Mouse (Mus musculus): Measurements from ENCODE around the gene Pmvk.
A peak's percentile ranks its signal among the peaks of the same experiment; 100 is the strongest.

The Pmvk gene

DNA sequence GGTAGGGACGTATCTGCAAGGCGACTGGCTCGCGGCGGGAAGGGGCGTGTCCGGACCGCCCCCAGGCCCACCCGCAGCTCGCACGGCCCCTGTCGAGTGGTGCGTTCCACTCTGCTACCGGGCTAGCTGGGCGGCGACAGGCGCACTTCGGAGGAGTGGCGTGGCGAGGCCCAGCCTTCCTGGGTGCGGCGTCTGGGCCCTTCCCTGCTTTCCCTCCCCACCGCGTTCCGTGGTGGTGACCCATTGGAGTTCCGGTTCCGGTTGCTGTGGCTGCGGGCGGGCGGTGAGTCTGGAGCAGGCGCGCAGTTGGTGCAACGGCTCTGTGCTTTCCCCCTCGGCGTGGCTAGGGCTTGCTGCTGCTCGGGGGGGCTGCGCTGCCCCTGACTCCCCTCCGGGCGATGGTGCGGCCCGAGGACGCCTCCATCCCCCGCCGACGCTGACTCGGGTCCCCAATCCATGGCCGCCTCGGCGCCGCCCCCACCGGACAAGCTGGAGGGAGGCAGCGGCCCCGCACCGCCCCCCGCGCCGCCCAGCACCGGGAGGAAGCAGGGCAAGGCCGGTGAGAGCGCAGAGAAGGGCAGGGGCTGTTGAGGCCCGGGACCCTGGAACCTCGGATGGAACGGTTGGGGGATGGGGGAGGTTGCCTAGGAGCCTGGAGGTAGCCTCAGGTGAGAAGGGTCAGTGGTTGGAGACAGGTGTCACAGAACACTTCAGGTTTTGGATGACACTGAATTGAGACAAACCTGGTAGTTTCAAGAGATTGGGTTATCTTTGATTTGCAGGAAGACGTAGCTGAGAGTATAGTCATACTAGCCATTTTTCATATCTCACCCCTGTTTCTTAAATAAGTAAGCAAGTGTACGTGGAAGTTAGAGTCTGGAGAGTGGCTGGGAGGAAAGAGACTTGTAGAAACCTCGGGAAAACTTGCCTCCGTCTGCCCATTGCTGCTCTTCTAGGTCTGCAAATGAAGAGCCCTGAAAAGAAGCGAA lies 23.9 kb upstream of the Pmvk start, which contains the start of gene Pygo2:
Gene Pygo2, plus strand, starts transcription at position 44 of the 989 bp plus-strand sequence.
- peak; percentile 91 for DNase-seq

DNA sequence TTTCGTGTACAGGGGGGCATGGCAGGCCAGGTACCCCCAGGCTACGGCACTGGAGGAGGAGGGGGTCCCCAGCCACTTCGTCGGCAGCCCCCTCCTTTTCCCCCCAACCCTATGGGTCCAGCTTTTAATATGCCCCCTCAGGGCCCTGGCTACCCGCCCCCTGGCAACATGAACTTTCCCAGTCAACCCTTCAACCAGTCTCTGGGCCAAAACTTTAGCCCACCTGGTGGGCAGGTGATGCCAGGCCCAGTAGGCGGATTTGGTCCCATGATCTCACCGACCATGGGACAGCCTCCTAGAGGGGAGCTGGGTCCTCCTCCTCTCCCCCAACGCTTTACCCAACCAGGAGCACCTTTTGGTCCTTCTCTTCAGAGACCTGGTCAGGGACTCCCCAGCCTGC lies 21.7 kb upstream of the Pmvk start:
- peak; percentile 31 for DNase-seq

DNA sequence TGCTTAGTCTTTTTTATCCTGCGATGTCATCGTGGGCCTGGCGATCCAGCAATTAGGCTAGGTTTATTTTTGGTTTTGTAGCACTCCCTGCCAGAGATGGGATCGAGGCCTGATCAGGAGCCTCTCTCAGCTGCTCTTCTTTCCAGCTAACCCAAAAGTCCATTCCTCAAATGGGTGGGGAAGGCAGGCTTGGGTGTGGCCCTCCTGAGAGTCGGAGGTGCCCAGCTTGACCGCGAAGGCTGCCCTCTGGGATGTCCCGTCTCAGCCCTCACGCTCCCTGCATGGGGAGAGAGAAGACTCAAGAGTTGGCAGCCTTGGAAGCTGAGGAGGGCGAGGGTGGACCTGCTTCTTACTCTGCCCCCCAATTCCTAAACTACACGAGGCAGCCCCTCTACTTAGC lies 19.8 kb upstream of the Pmvk start:
- DNase-seq: peak; percentile 8

DNA sequence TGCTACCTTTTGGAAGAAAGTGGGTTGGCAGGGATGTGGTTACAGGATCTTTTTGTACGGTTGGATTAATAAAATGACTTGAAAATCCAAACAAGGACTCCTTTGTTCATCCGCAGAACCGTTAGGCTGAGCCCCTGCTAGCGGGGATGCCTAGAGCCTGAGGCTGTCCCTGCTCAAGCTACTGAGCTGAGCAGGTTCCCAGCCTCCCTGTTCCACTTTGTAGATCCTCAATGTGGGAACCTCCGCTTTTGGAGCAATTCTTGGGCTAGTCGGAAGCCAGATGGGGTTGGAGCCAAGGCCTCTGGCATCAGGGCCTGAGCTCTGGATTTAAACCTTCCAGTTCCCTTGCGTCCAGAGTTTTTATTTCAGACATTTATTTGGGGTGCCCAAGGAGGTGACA lies 19.3 kb upstream of the Pmvk start:
- no peak for DNase-seq

DNA sequence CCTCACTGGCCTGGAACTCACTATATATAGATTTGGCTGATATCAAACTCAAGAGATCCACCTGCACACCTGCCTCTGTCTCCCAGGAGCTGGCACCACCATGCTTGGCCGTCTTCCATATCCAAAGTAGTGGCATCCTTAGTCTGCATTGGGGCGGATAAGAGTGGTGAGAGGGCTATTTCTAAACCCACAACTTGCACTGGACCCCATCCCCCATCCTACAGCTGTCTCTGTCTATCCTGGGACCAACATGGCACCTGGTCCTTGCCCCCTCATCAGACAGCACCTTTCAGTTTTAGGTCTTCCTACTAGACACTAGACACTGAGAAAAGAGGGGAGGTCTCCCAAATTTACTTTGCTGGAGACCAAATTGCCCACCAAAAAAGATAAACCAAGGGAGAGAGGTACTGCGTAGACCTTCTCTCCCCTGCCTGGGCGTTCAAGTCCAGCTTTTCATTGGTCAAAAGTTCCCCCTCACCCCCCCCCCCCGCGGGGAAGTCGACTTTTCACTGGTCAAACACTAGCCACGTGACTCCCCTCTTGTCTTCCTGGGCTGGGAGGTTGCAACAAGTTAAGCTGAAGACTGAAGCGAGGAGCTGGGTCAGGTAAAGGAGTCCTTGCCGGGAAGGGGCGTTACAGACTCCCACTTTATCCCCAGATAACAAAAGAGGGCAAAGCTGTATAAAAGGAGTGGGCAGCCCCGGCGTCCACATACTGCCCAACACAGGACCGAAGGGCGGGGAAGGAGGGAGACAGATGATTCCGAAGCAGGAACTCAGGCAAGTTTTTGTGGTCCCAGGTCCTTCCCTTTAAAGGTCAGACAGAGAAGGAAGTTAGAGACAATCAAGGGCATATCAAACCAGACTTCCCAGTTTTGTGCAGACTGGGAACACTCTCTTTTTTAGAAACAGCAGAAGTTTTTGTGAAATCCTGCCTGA lies 17.9 kb upstream of the Pmvk start, which contains the start of gene Pbxip1:
Gene Pbxip1, plus strand, starts transcription at position 531 of the 938 bp plus-strand sequence.
- peak; percentile 14 for DNase-seq

DNA sequence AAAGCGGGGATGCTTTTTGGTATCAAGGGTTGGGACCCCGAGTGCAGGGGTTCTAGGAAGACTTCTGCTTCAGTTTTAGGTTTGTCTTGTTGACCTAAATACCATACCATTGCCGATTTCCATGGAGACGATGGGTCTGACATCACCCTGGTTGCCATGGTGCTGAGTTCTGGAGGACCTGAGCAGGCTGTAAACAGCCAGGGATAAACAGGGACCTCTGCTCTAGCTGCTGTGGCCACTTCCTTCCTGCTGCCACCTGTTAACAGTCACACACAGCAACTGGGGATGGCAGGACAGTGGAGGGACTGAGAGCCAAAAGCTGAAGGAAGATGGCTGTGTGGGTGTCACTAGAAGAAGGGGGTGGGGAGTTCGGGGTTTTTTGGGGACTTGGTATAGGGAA lies 17.1 kb upstream of the Pmvk start:
- DNase-seq: no peak

DNA sequence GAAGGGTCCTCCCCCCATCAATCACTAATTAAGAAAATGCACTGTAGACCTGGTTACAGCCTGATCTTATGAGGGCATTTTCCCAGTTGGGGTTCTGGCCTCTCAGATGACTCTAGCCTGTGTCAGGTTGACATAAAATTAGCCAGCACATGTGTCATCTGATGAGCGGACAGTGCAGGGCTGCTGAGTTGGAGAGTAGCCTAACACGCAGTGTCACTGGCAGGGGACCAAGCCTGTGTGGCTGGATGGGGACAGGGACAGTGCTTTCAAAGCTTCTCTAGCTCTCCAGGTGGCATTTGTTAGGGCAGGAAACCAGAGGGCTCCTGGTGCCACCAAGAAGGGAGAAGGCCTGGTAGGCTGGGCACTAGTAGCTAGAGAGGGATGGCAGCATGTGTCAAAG lies 13.7 kb upstream of the Pmvk start:
- no peak for DNase-seq

DNA sequence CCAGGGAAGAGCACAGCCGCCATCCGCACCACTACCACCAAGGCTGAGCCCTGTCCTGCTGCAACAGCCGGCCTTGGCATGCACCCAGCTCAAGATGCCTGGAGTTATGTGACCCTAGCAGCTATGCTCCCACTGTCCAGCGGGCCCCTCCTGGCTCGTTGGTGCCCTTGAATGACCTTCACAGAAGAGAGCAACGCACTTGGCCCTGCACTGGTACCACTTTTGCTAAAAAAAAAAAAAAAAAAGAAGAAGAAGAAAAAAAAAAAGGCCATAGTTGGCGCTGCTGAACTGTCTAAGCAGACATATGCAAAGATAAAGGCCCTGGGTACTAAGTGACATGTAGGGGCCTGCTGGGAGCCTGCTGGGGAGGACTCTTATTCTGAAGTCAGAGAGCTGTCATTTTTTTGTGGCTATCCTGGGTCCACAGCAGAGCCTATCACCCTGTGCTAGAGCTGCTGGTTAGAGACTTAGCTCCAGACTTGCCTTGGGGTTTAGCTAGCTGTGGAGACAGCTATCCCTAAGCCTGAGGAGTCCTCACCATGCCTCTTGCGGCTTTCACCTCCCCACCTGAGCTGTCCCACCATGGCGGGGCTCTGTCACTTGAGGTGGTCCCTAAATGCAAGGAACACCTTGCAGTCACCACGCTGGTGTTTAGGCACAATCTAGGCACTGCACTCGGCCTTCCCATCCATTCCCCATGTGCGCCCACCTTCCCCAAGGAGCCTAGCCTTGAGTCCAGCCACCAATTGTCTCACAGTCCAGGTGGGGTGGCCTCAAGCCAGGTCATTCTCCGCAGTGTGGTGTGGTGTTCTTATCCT lies 5.4 kb upstream of the Pmvk start:
- DNase-seq: no peak

DNA sequence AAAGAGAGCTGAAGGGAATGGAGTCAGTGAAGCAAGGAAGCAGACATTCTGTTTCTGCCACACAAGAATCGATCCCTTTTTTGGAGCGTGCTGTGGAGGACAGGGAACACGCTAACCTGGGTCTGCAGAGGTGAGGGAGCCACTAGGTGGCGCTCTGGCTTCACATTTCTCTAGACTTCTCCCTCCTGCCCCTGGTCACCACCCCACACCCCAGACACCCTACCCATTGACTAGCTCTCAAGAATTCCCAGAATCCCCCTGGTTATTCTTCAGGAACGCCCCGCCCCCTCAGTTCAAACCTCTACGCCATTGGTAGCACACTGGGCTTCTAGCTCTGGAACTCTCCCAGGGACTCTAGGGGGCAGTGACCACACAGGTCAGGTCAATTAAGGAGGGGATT lies 4.8 kb upstream of the Pmvk start:
- peak; percentile 77 for DNase-seq

DNA sequence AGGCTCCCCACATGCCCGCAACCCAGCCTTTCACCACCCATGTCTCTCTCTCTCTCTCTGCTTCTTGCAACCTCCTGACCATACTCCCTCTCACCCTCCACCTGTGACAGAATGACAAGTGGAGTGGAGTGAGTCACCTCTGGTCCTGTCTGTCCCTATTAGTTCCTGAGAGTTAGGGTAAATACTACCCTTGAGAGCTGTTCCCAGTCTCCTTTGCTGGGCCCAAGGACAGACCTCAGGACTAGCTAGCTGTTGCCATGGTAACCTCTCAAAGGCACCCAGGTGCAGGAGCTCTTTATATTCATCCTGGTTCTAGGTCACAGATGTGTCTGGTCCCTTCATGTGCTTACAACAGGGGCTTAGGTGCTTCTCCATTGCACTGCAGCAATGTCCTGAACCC lies 2.4 kb upstream of the Pmvk start:
- no peak for DNase-seq

DNA sequence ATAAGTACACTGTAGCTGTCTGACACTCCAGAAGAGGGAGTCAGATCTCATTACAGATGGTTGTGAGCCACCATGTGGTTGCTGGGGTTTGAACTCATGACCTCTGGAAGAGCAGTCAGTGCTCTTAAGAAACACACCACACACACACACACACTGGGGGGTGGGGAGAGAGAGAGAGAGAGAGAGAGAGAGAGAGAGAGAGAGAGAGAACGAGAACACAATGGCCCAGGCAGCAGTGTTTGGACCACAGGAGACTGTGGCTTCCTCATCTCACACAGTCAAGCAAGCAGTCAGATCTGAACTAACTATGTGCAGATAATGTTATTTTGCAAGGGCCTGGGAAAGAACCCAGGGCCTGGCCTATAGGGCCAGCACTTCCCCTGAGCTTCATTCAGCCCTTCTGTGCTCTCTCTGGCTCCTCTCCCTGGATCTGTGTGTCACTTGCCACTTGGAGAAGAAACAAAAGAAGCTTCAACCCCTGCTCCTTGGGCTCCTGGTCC lies 1.5 kb downstream of the Pmvk start:
- DNase-seq: no peak

DNA sequence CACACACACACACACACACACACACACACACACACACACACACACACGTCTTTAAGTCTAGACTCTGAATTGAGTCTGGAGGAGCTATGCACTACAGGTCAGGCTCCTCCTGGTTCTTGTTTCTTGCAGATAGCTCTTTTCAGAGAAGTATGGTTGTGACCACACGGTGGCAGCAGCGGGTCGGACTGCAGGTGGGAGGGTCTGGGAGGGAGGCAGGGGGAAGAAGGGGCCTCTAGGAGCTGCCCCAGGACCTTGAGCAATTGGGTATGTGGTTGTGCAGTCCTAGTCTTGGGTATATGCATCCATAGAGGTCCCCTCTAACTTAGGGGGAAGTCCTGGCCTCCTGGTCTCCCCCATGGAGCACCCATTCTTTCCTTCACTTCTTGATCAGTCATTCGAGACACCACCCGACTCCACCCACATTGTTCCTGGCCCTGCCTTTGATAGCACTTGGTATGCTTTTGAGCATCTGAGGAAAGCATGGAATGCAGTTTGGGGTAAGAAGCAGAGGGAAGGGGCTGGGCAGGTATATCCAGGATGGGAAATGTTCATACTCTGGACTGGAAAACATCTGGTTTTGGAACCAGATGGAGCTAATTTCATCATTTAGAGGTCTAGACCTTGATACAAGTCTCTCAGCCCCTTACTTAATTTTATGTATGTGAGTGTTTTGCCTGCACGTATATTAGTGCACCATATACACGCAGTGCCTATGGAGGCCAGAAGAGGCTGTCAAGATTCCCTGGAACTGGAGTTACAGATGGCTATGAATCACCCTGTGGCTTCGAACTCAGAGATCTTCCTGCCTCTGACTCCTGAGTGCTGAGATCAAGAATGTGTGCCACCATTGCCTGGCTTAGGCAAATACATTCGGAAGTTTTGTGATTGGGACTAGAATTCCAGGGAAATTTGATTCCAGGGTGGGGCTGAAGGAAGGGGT lies 2.7 kb downstream of the Pmvk start:
- DNase-seq: peak; percentile 50

DNA sequence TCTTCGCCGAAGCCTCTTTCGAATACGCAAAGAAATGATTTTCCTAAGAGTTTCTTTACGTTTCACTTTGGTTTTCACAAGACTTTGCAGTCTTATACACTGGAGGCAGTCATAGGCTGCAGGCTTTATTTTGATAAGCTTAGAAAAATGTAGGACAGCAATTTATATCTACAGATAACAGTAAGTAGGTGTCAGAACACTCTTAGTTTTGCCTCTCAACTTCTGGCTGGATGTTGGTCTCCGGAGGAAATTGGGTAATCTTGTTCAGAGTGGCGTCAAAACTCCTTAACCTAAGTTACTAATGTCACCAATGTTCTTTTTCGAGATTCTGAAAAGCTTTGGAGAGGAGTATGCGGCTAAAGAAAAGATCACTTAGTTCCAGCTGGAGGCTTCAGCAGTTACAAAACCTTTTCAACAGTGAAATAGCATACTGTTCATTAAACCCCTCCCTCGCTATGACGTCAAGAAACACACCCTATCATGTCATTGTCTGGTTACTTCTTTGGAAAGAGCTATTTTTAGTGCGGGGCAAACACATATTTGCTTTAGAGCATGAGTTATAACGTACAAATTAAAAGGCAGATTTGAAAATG lies 4.1 kb downstream of the Pmvk start:
- DNase-seq: no peak

DNA sequence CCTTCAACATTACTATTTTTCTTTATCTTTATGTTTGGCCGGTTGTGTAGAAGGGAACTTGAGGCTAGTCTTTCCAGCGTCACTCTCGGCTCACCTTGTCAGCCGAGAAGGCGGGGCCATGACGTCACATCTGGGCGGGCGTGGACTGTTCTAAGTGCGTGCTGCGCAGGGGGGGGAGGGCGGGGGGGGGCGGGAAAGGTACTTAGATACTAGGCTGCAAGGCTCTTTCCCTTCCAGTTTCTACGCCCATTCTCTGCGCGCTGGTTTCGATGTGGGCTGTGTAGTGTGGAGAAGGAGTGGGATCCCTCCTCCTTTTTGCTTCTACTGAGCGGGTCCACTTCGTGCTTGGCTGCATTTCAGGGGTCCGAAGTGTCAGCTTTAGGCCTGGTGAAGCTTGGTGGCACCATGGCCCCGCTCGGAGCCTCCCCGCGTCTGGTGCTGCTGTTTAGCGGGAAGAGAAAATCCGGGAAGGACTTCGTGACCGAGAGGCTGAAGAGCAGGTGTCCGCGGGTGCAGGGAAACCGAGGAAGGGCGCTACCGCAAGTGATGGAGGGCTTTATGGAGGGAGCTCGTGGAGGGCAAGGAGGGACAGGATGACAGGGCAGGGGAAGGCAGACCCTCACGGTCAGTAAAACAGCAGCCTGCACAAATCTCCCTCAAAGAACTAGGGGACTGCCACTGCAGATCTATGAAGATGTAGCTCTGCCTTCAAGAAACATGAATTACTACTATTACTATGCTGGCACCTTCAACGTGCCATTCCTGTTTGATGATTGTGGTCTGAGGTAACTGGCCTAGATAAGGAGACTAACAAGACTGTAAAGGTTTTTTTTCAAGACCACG lies 4.8 kb downstream of the Pmvk start:
- DNase-seq: peak; percentile 92

DNA sequence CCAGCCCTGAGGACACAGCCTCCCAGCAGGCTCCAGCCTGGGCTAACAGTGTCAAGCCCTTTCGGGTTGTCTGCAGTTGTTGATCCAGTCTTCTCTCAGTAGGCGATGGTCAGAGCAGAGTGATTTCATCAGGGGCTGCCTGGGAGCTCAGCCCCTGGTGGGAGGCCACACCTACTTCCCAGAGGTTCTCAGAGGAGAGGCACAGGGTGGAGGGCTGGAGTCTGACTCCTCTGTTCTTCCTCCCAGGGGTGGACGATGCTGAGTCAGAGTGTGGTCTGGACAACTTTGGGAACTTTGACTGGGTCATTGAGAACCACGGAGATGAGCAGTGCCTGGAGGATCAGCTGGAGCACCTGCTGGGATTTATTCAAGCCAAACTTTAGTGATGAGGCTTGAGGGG lies 13.9 kb downstream of the Pmvk start:
- no peak for DNase-seq

DNA sequence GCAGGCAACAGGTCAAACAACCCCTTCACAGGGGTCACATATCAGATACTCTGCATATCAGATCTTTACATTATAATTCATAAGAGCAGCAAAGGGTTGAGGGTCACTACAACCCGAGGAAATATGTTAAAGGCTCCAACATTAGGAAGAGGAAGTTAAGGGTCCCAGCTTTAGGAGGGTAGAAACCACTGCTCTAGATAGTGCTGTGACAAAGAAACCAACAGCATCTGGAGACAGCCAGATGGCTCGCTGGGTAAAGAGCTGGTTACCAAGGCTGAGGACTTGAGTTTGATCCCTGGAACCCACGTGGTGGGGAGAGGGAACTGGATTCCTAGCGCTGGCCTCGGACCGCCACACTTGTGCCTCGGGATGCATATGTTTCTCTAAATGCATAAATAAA lies 17.9 kb downstream of the Pmvk start:
- no peak for DNase-seq

DNA sequence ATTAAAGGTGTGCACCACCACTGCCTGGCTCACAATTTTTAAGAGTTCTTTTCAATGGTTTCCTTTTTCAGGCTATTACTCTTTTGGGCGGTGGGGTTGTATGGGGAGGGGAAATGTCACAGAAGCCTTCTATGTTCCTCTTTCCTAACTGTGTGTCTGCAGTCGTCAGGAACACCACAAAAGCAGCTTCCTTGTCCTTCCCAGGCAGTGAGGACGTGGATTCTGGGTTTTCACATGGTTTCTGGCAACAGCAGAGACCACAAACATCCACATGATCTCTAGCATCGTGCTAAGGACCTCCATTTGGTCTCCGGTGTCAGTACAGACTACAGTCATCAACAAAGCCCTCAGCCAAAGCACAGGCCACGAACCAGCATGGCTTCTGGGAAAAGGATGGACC lies 19.5 kb downstream of the Pmvk start:
- DNase-seq: no peak

DNA sequence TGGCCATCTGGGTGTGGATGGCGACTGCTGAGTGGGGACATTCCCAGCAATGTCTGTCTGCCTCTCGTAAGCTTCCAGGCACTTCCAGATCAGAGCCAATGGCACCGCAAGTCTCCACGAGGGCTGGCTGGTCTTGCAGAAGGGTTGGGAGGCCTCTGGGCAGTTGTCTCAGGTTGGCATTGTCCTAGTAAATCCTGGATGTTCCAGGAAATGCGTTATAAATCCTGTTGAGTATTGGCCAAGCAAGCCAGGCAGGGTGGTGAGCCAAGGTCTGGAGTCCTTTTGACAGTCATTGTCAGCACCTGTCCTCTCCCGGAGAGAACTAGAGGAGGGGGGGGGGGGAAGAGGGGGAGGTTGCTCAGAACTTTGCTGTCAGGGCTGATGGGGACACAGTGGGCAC lies 24.7 kb downstream of the Pmvk start:
- DNase-seq: no peak

DNA sequence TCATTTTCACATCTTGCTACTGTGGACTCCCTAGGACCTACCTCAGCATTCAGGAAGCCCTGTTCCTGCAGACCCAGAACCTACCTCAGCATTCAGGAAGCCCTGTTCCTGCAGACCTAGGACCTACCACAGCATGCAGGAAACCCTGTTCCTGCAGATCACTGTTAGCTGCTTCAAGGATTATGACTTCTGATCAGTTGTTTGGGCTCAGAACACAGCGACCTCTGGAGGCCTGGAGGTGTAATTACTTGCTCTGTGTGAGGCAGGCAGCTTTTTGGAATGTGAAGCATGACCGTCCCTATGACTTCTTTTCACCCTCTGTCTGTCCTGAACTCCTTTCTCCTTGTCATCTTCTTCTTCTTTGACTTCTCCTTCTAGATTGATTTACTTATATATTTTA lies 27.1 kb downstream of the Pmvk start:
- no peak for DNase-seq

DNA sequence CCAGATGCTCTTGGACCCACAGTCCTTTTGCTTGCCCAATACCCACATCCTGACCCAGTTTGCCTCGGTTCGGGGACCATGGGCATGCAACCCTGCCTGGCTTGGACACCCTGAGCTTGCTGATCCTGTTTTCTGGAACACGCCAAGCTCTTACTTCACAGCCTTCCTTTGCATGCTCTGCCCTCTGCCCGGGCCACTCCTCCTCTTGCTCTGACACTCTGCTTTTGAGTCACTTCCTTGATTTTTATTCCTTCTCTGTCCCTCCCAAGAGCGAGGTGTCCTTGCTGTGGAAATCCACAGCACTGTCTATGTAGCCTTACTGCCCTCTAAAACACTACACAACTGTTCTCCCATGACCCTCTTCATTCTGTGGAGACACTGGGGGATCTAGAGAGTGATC lies 27.9 kb downstream of the Pmvk start:
- no peak for DNase-seq
